Mouse (Mus musculus): ENCODE data around the gene Vkorc1. TPM values are rescaled to one million over a fixed set of nuclear protein-coding genes. Genes with fewer than 3 reads are reported as not detected.

Gene Vkorc1
- polyA plus RNA-seq, 1 experiment from 2014 or later: 48.6 TPM

GRCm38 (mm10) chr7:127931351-127932135 lies 36.1 kb upstream of the Vkorc1 start:
- ATAC-seq (ENCODE audit: low FRiP score) (no peak), DNase-seq (ENCODE audit: low spot score, missing footprints) (peak; percentile 89)
- no peak overlapping the region for H3K4me2 ChIP-seq
- 35% methylated on average over 13 of the region's 13 CpGs for WGBS
- no peak overlapping the region for H3K27ac ChIP-seq (ENCODE audit: low read depth, low read length)
- H3K9ac ChIP-seq (ENCODE audit: low read length): peak overlapping the region; percentile 17; the same call in 1 of the 2 replicates
- peaks cover 11% of the 10 kb centered on the region; the same call in 1 of the 2 replicates for H3K27me3 ChIP-seq (ENCODE audit: control insufficient read depth, insufficient read depth, low read length)
- peaks cover 19% of the 10 kb centered on the region for H3K4me1 ChIP-seq (ENCODE audit: control insufficient read depth, insufficient read depth, low read length)
- no peak overlapping the region for H3K4me3 ChIP-seq (ENCODE audit: low read depth, low read length)
- H3K36me3 ChIP-seq (ENCODE audit: control insufficient read depth, insufficient read depth, low read length): no peaks in the 10 kb centered on the region
- H3K9me3 ChIP-seq (ENCODE audit: control insufficient read depth, low read length): no peaks in the 10 kb centered on the region

GRCm38 (mm10) chr7:127930636-127931035 lies 35.2 kb upstream of the Vkorc1 start:
- H3K4me1 ChIP-seq (ENCODE audit: control insufficient read depth, insufficient read depth, low read length): peaks cover 12% of the 10 kb centered on the region
- WGBS: 86% methylated on average over 5 of the region's 5 CpGs

GRCm38 (mm10) chr7:127929923-127930322 lies 34.5 kb upstream of the Vkorc1 start, which contains the start of gene Prss8:
TSS of gene Prss8 (minus strand) at chr7:127930104.
- Histone ChIP-seq H3K36me3 (ENCODE audit: control insufficient read depth, insufficient read depth, low read length) (peaks cover 3% of the 10 kb centered on the region; the same call in 1 of the 2 replicates), H3K27me3 (ENCODE audit: control insufficient read depth, insufficient read depth, low read length) (peaks cover 11% of the 10 kb centered on the region; the same call in 1 of the 2 replicates), H3K9ac (ENCODE audit: low read length) (no peak within 1 kb of the TSS), H3K4me3 (ENCODE audit: low read depth, low read length) (no peak within 1 kb of the TSS), H3K4me1 (ENCODE audit: control insufficient read depth, insufficient read depth, low read length) (peaks cover 12% of the 10 kb centered on the region), H3K9me3 (ENCODE audit: control insufficient read depth, low read length) (no peaks in the 10 kb centered on the region), H3K4me2 (peak within 1 kb of the TSS; percentile 17; the same call in 1 of the 2 replicates), H3K27ac (ENCODE audit: low read depth, low read length) (no peak within 1 kb of the TSS)
- ATAC-seq (ENCODE audit: low FRiP score): no peak
- WGBS: 16% methylated on average over 6 of the region's 6 CpGs
- DNase-seq (ENCODE audit: low spot score, missing footprints): no peak

More at GRCm38 (mm10) chr7:127930636-127931035, 35.2 kb upstream of the Vkorc1 start:
- Histone ChIP-seq H3K9ac (ENCODE audit: low read length) (no peak overlapping the region), H3K27ac (ENCODE audit: low read depth, low read length) (no peak overlapping the region), H3K36me3 (ENCODE audit: control insufficient read depth, insufficient read depth, low read length) (peaks cover 3% of the 10 kb centered on the region; the same call in 1 of the 2 replicates), H3K4me3 (ENCODE audit: low read depth, low read length) (no peak overlapping the region), H3K4me2 (no peak overlapping the region), H3K9me3 (ENCODE audit: control insufficient read depth, low read length) (no peaks in the 10 kb centered on the region), H3K27me3 (ENCODE audit: control insufficient read depth, insufficient read depth, low read length) (peaks cover 11% of the 10 kb centered on the region; the same call in 1 of the 2 replicates)
- DNase-seq (ENCODE audit: low spot score, missing footprints): no peak
- no peak for ATAC-seq (ENCODE audit: low FRiP score)

- ATAC-seq (ENCODE audit: low FRiP score) (no peak), DNase-seq (ENCODE audit: low spot score, missing footprints) (peak; percentile 54)
- H3K27ac ChIP-seq (ENCODE audit: low read depth, low read length): no peak overlapping the region
- no peak overlapping the region for H3K4me2 ChIP-seq
- H3K4me1 ChIP-seq (ENCODE audit: control insufficient read depth, insufficient read depth, low read length): peaks cover 10% of the 10 kb centered on the region
- 50% methylated on average over 5 of the region's 5 CpGs for WGBS
- no peaks in the 10 kb centered on the region for H3K9me3 ChIP-seq (ENCODE audit: control insufficient read depth, low read length)
- H3K4me3 ChIP-seq (ENCODE audit: low read depth, low read length): no peak overlapping the region
- peaks cover 3% of the 10 kb centered on the region; the same call in 1 of the 2 replicates for H3K36me3 ChIP-seq (ENCODE audit: control insufficient read depth, insufficient read depth, low read length)
- no peak overlapping the region for H3K9ac ChIP-seq (ENCODE audit: low read length)
- H3K27me3 ChIP-seq (ENCODE audit: control insufficient read depth, insufficient read depth, low read length): peaks cover 11% of the 10 kb centered on the region; the same call in 1 of the 2 replicates
These were observed 33.2 kb upstream of the Vkorc1 start for GRCm38 (mm10) chr7:127928596-127928995.

GRCm38 (mm10) chr7:127927726-127928125 lies 32.3 kb upstream of the Vkorc1 start:
- Histone ChIP-seq H3K4me2 (no peak overlapping the region), H3K4me1 (ENCODE audit: control insufficient read depth, insufficient read depth, low read length) (peaks cover 9% of the 10 kb centered on the region), H3K36me3 (ENCODE audit: control insufficient read depth, insufficient read depth, low read length) (peaks cover 3% of the 10 kb centered on the region; the same call in 1 of the 2 replicates), H3K27ac (ENCODE audit: low read depth, low read length) (no peak overlapping the region), H3K9me3 (ENCODE audit: control insufficient read depth, low read length) (no peaks in the 10 kb centered on the region), H3K9ac (ENCODE audit: low read length) (no peak overlapping the region), H3K4me3 (ENCODE audit: low read depth, low read length) (no peak overlapping the region), H3K27me3 (ENCODE audit: control insufficient read depth, insufficient read depth, low read length) (peaks cover 11% of the 10 kb centered on the region; the same call in 1 of the 2 replicates)
- WGBS: 82% methylated on average over 11 of the region's 11 CpGs
- ATAC-seq (ENCODE audit: low FRiP score) (no peak), DNase-seq (ENCODE audit: low spot score, missing footprints) (no peak)

GRCm38 (mm10) chr7:127926846-127927245 lies 31.4 kb upstream of the Vkorc1 start:
- Histone ChIP-seq H3K27ac (ENCODE audit: low read depth, low read length) (no peak overlapping the region), H3K4me1 (ENCODE audit: control insufficient read depth, insufficient read depth, low read length) (peaks cover 3% of the 10 kb centered on the region; the same call in 1 of the 2 replicates), H3K4me3 (ENCODE audit: low read depth, low read length) (no peak overlapping the region), H3K9ac (ENCODE audit: low read length) (no peak overlapping the region), H3K9me3 (ENCODE audit: control insufficient read depth, low read length) (no peaks in the 10 kb centered on the region), H3K36me3 (ENCODE audit: control insufficient read depth, insufficient read depth, low read length) (peaks cover 3% of the 10 kb centered on the region; the same call in 1 of the 2 replicates), H3K27me3 (ENCODE audit: control insufficient read depth, insufficient read depth, low read length) (peaks cover 11% of the 10 kb centered on the region; the same call in 1 of the 2 replicates), H3K4me2 (no peak overlapping the region)
- DNase-seq (ENCODE audit: low spot score, missing footprints): peak; percentile 39
- no peak for ATAC-seq (ENCODE audit: low FRiP score)
- 93% methylated on average over 11 of the region's 11 CpGs for WGBS

- H3K36me3 ChIP-seq (ENCODE audit: control insufficient read depth, insufficient read depth, low read length): peaks cover 3% of the 10 kb centered on the region; the same call in 1 of the 2 replicates
- WGBS: 87% methylated on average over 8 of the region's 8 CpGs
- no peak overlapping the region for H3K4me2 ChIP-seq
- H3K27me3 ChIP-seq (ENCODE audit: control insufficient read depth, insufficient read depth, low read length): peaks cover 11% of the 10 kb centered on the region; the same call in 1 of the 2 replicates
- H3K4me3 ChIP-seq (ENCODE audit: low read depth, low read length): no peak overlapping the region
- no peaks in the 10 kb centered on the region for H3K9me3 ChIP-seq (ENCODE audit: control insufficient read depth, low read length)
- no peak overlapping the region for H3K27ac ChIP-seq (ENCODE audit: low read depth, low read length)
- no peak for DNase-seq (ENCODE audit: low spot score, missing footprints)
- no peak overlapping the region for H3K9ac ChIP-seq (ENCODE audit: low read length)
- no peak for ATAC-seq (ENCODE audit: low FRiP score)
- no peaks in the 10 kb centered on the region for H3K4me1 ChIP-seq (ENCODE audit: control insufficient read depth, insufficient read depth, low read length)
These were observed 30.6 kb upstream of the Vkorc1 start for GRCm38 (mm10) chr7:127926066-127926465.

- peaks cover 3% of the 10 kb centered on the region; the same call in 1 of the 2 replicates for H3K36me3 ChIP-seq (ENCODE audit: control insufficient read depth, insufficient read depth, low read length)
- ATAC-seq (ENCODE audit: low FRiP score) (no peak), DNase-seq (ENCODE audit: low spot score, missing footprints) (no peak)
- H3K4me1 ChIP-seq (ENCODE audit: control insufficient read depth, insufficient read depth, low read length): no peaks in the 10 kb centered on the region
- no peak overlapping the region for H3K4me3 ChIP-seq (ENCODE audit: low read depth, low read length)
- no peaks in the 10 kb centered on the region for H3K9me3 ChIP-seq (ENCODE audit: control insufficient read depth, low read length)
- H3K27me3 ChIP-seq (ENCODE audit: control insufficient read depth, insufficient read depth, low read length): peaks cover 11% of the 10 kb centered on the region; the same call in 1 of the 2 replicates
- 67% methylated on average over 5 of the region's 5 CpGs for WGBS
- no peak overlapping the region for H3K4me2 ChIP-seq
- H3K9ac ChIP-seq (ENCODE audit: low read length): no peak overlapping the region
- no peak overlapping the region for H3K27ac ChIP-seq (ENCODE audit: low read depth, low read length)
These were observed 29.8 kb upstream of the Vkorc1 start for GRCm38 (mm10) chr7:127925252-127925651.

GRCm38 (mm10) chr7:127923714-127924113 lies 28.3 kb upstream of the Vkorc1 start:
- no peaks in the 10 kb centered on the region for H3K9me3 ChIP-seq (ENCODE audit: control insufficient read depth, low read length)
- WGBS: 90% methylated on average over 5 of the region's 5 CpGs
- DNase-seq (ENCODE audit: low spot score, missing footprints) (no peak), ATAC-seq (ENCODE audit: low FRiP score) (no peak)
- H3K36me3 ChIP-seq (ENCODE audit: control insufficient read depth, insufficient read depth, low read length): peaks cover 3% of the 10 kb centered on the region; the same call in 1 of the 2 replicates
- no peak overlapping the region for H3K27ac ChIP-seq (ENCODE audit: low read depth, low read length)
- no peak overlapping the region for H3K4me2 ChIP-seq
- H3K4me3 ChIP-seq (ENCODE audit: low read depth, low read length): no peak overlapping the region
- H3K4me1 ChIP-seq (ENCODE audit: control insufficient read depth, insufficient read depth, low read length): no peaks in the 10 kb centered on the region
- no peak overlapping the region for H3K9ac ChIP-seq (ENCODE audit: low read length)
- peaks cover 3% of the 10 kb centered on the region; the same call in 1 of the 2 replicates for H3K27me3 ChIP-seq (ENCODE audit: control insufficient read depth, insufficient read depth, low read length)

Data from midbrain, embryonic 11.5 days (tissue).